Mouse (Mus musculus): Measurements from ENCODE around the gene Nfkbia.

The Nfkbia gene

DNA sequence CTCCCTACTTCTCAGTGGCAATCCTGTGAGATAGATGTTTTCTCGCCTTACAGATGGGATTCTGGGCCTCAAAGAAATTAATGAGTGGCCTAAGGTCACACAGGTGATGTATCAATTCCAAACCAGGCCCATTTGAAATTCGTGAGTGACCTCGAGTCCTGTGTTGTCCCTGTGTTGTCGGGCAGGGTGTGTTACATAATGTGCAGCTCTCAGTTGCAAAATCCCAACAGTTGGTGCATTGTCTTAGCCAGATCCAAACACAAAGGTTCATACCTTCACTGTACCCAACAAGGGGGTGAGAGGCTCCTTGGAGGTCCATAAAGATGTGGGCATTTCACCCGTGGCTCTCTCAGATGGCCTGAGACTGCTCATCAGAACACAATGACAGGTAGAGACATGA, 52.0 kb downstream of the Nfkbia start:
- no peak for DNase-seq
